Mouse (Mus musculus) intestine, postnatal 0 days (tissue): Measurements from ENCODE around the gene Wdr74. TPM values are rescaled to one million over a fixed set of nuclear protein-coding genes. Genes with fewer than 3 reads are reported as not detected.

ENCODE experiments used
- ATAC-seq: fragments of 200-750 bp; cut with Nextera tagmentation; 2 replicates; pipeline ENCODE4 v1.8.0; 2017; ENCODE audit warnings: mild to moderate bottlenecking, moderate TSS enrichment, moderate library complexity
- H3K27ac ChIP-seq: fragments of 300-500 bp; sonication (generic); 2 replicates; pipeline ENCODE4 v1.5.1; 2014; ENCODE audit warnings: mild to moderate bottlenecking, low read depth, low read length, moderate library complexity
- H3K27me3 ChIP-seq: fragments of 300-500 bp; sonication (generic); replicated peaks from 2 replicates; pipeline ENCODE4 v1.6.1; 2014; ENCODE audit warnings: low read length, mixed read lengths; ENCODE audit not compliant: control insufficient read depth, insufficient read depth
- H3K36me3 ChIP-seq: fragments of 300-500 bp; sonication (generic); 2 replicates; pipeline ENCODE4 v1.6.1; 2014; ENCODE audit warnings: mild to moderate bottlenecking, moderate library complexity; ENCODE audit not compliant: control insufficient read depth, insufficient read depth
- H3K4me1 ChIP-seq: fragments of 300-500 bp; sonication (generic); replicated peaks from 2 replicates; pipeline ENCODE4 v1.6.1; 2014; ENCODE audit warnings: antibody characterized with exemption, low read length, mixed read lengths; ENCODE audit not compliant: control insufficient read depth, insufficient read depth
- H3K4me2 ChIP-seq: fragments of 300-500 bp; sonication (generic); replicated peaks from 2 replicates; pipeline ENCODE4 v1.6.1; 2014; ENCODE audit warnings: low read depth, mild to moderate bottlenecking, moderate library complexity
- H3K4me3 ChIP-seq: fragments of 300-500 bp; sonication (generic); 2 replicates; pipeline ENCODE4 v1.5.1; 2014; ENCODE audit warnings: low read depth, low read length
- H3K9ac ChIP-seq: fragments of 300-500 bp; sonication (generic); 2 replicates; pipeline ENCODE4 v1.6.1; 2014; ENCODE audit warnings: mild to moderate bottlenecking, low read depth, low read length
- H3K9me3 ChIP-seq: fragments of 300-500 bp; sonication (generic); 2 replicates; pipeline ENCODE4 v1.6.1; 2016; ENCODE audit warnings: mixed run types; ENCODE audit not compliant: control insufficient read depth
- CTCF ChIP-seq: sonication (generic); IDR thresholded peaks from 2 replicates; pipeline ENCODE4 v1.5.1; 2016; ENCODE audit warnings: low read depth, mild to moderate bottlenecking, control low read depth, antibody characterized with exemption, moderate library complexity
- WGBS: fragments of 180-500 bp; shearing (Covaris S2); extraction: QIAGEN DNeasy Blood & Tissue Kit; methylation state at CpG from one replicate; pipeline ENCODE4 v1.1.7; 2014; 5-methylcytosine and 5-hydroxymethylcytosine counted together
- polyA plus RNA-seq: library from polyadenylated mRNA; unstranded; fragments of >200 nt; fragmentation: Nextera tagmentation; extraction: Ambion mirVana; gene quantifications from 2 replicates; pipeline ENCODE4 v1.2.1, GENCODE M21; 2015

Wdr74 gene
- polyA plus RNA-seq, 1 experiment from 2014 or later: 33.4 TPM

- peaks cover 35% of the 10 kb centered on the region for H3K36me3 ChIP-seq
- no peak overlapping the region for H3K27ac ChIP-seq
- no peak overlapping the region for H3K9ac ChIP-seq
- H3K27me3 ChIP-seq: no peaks in the 10 kb centered on the region
- H3K4me2 ChIP-seq: no peak overlapping the region
- no peak for ATAC-seq
- H3K4me1 ChIP-seq: 0 out of 2 replicates have a peak, but pooled peaks cover 5% of the 10 kb centered on the region
- WGBS: 89% methylated on average over 7 of the region's 7 CpGs
- no peaks in the 10 kb centered on the region for H3K9me3 ChIP-seq
- H3K4me3 ChIP-seq: no peak overlapping the region
- no peak for TF ChIP-seq CTCF
These were observed 3.3 kb downstream of the Wdr74 start for GRCm38 (mm10) chr19:8738911-8739310.

GRCm38 (mm10) chr19:8739646-8740045, 4.0 kb downstream of the Wdr74 start:
- H3K9ac ChIP-seq: no peak overlapping the region
- H3K27me3 ChIP-seq: no peaks in the 10 kb centered on the region
- ATAC-seq: no peak
- WGBS: 90% methylated on average over 6 of the region's 6 CpGs
- H3K9me3 ChIP-seq: no peaks in the 10 kb centered on the region
- H3K4me2 ChIP-seq: no peak overlapping the region
- H3K36me3 ChIP-seq: peaks cover 39% of the 10 kb centered on the region
- H3K4me3 ChIP-seq: no peak overlapping the region
- 0 out of 2 replicates have a peak, but pooled peaks cover 5% of the 10 kb centered on the region for H3K4me1 ChIP-seq
- H3K27ac ChIP-seq: no peak overlapping the region
- TF ChIP-seq CTCF: no peak

- H3K4me3 ChIP-seq: peak within 1 kb of the TSS; percentile 83
- peak within 1 kb of the TSS; percentile 91 for H3K9ac ChIP-seq
- 0 out of 2 replicates have a peak, but pooled peaks cover 5% of the 10 kb centered on the region for H3K4me1 ChIP-seq
- H3K27me3 ChIP-seq: no peaks in the 10 kb centered on the region
- TF ChIP-seq CTCF: no peak
- no peaks in the 10 kb centered on the region for H3K9me3 ChIP-seq
- WGBS: 61% methylated on average over 14 of the region's 14 CpGs
- H3K36me3 ChIP-seq: peaks cover 48% of the 10 kb centered on the region
- ATAC-seq: no peak
- peak within 1 kb of the TSS; percentile 80 for H3K4me2 ChIP-seq
- H3K27ac ChIP-seq: peak within 1 kb of the TSS; percentile 93
These were observed 5.0 kb downstream of the Wdr74 start, which contains the start of gene 1700092M07Rik for GRCm38 (mm10) chr19:8740603-8741002. Gene 1700092M07Rik, plus strand, starts transcription at chr19:8740718.

- peak; percentile 98 for ATAC-seq
- H3K27me3 ChIP-seq: no peaks in the 10 kb centered on the region
- H3K9me3 ChIP-seq: no peaks in the 10 kb centered on the region
- peak within 1 kb of the TSS; percentile 80 for H3K4me2 ChIP-seq
- 0 out of 2 replicates have a peak, but pooled peaks have one; percentile 6 for TF ChIP-seq CTCF
- peak within 1 kb of the TSS; percentile 91 for H3K9ac ChIP-seq
- peak within 1 kb of the TSS; percentile 93 for H3K27ac ChIP-seq
- 0 out of 2 replicates have a peak, but pooled peaks cover 5% of the 10 kb centered on the region for H3K4me1 ChIP-seq
- peaks cover 54% of the 10 kb centered on the region for H3K36me3 ChIP-seq
- H3K4me3 ChIP-seq: peak within 1 kb of the TSS; percentile 83
- under 1% methylated on average over 36 of the region's 36 CpGs for WGBS
These were observed 5.7 kb downstream of the Wdr74 start, which contains the start of gene Stx5a for GRCm38 (mm10) chr19:8741243-8741869. Gene Stx5a, plus strand, starts transcription at chr19:8741413.

- H3K27ac ChIP-seq: peak overlapping the region; percentile 93
- peak overlapping the region; percentile 80 for H3K4me2 ChIP-seq
- TF ChIP-seq CTCF: no peak
- H3K27me3 ChIP-seq: no peaks in the 10 kb centered on the region
- ATAC-seq: no peak
- no peaks in the 10 kb centered on the region for H3K9me3 ChIP-seq
- H3K36me3 ChIP-seq: peaks cover 62% of the 10 kb centered on the region
- 0 out of 2 replicates have a peak, but pooled peaks cover 5% of the 10 kb centered on the region for H3K4me1 ChIP-seq
- H3K4me3 ChIP-seq: peak overlapping the region; percentile 83
- peak overlapping the region; percentile 91 for H3K9ac ChIP-seq
- 5% methylated on average over 14 of the region's 14 CpGs for WGBS
These were observed 6.5 kb downstream of the Wdr74 start for GRCm38 (mm10) chr19:8742176-8742575.

GRCm38 (mm10) chr19:8745382-8745781, 9.8 kb downstream of the Wdr74 start:
- no peaks in the 10 kb centered on the region for H3K9me3 ChIP-seq
- H3K27me3 ChIP-seq: no peaks in the 10 kb centered on the region
- peaks cover 69% of the 10 kb centered on the region for H3K36me3 ChIP-seq
- no peak for TF ChIP-seq CTCF
- no peak overlapping the region for H3K4me2 ChIP-seq
- no peak overlapping the region for H3K27ac ChIP-seq
- no peak overlapping the region for H3K9ac ChIP-seq
- WGBS: 98% methylated on average over 1 of the region's 1 CpGs
- no peak for ATAC-seq
- 0 out of 2 replicates have a peak, but pooled peaks cover 5% of the 10 kb centered on the region for H3K4me1 ChIP-seq
- no peak overlapping the region for H3K4me3 ChIP-seq
